Mouse (Mus musculus) A20 (cell line): ENCODE results near the gene Mmp27.

Source experiments
- DNase-seq: peaks from one replicate; pipeline ENCODE4 v3.0.0-alpha.2; 2011; ENCODE audit warnings: low read depth, low spot score

The Mmp27 gene

GRCm38 (mm10) chr9:7571162-7571561 lies at the start of gene Mmp27:
Gene Mmp27 (plus strand): TSS chr9:7571396.
- no peak for DNase-seq

- DNase-seq, result no peak
Observed at GRCm38 (mm10) chr9:7526255-7526940, 44.8 kb upstream of the Mmp27 start.

GRCm38 (mm10) chr9:7542763-7543162 lies 28.4 kb upstream of the Mmp27 start:
- DNase-seq, result no peak

GRCm38 (mm10) chr9:7544923-7545457 lies 26.2 kb upstream of the Mmp27 start:
- DNase-seq, result no peak

GRCm38 (mm10) chr9:7545471-7545870 lies 25.7 kb upstream of the Mmp27 start:
- no peak for DNase-seq

GRCm38 (mm10) chr9:7545920-7546319 lies 25.3 kb upstream of the Mmp27 start:
- DNase-seq, result no peak

- DNase-seq, result no peak
Observed at GRCm38 (mm10) chr9:7551943-7552342, 19.3 kb upstream of the Mmp27 start.

GRCm38 (mm10) chr9:7553536-7553935 lies 17.7 kb upstream of the Mmp27 start:
- no peak for DNase-seq

GRCm38 (mm10) chr9:7554382-7554781 lies 16.8 kb upstream of the Mmp27 start:
- peak; percentile 48 for DNase-seq

GRCm38 (mm10) chr9:7558221-7559017 lies 12.8 kb upstream of the Mmp27 start, which contains the start of gene Mmp8:
Gene Mmp8 (plus strand): TSS chr9:7558456.
- DNase-seq, result peak; percentile 67

- DNase-seq, result no peak
Observed at GRCm38 (mm10) chr9:7560026-7560425, 11.2 kb upstream of the Mmp27 start.

- DNase-seq, result peak; percentile 12
Observed at GRCm38 (mm10) chr9:7567376-7567775, 3.8 kb upstream of the Mmp27 start.

- DNase-seq, result no peak
Observed at GRCm38 (mm10) chr9:7567923-7568322, 3.3 kb upstream of the Mmp27 start.

GRCm38 (mm10) chr9:7570485-7570884 lies 711 bp upstream of the Mmp27 start:
- DNase-seq, result no peak

GRCm38 (mm10) chr9:7572188-7572587 lies 992 bp downstream of the Mmp27 start:
- no peak for DNase-seq

GRCm38 (mm10) chr9:7572663-7573308 lies 1.6 kb downstream of the Mmp27 start:
- no peak for DNase-seq

- no peak for DNase-seq
Observed at GRCm38 (mm10) chr9:7575526-7575925, 4.3 kb downstream of the Mmp27 start.

GRCm38 (mm10) chr9:7577371-7577770 lies 6.2 kb downstream of the Mmp27 start:
- no peak for DNase-seq

GRCm38 (mm10) chr9:7590063-7590462 lies 18.9 kb downstream of the Mmp27 start:
- DNase-seq, result no peak

GRCm38 (mm10) chr9:7593272-7593812 lies 22.1 kb downstream of the Mmp27 start:
- no peak for DNase-seq

- peak; percentile 81 for DNase-seq
Observed at GRCm38 (mm10) chr9:7594816-7595540, 23.8 kb downstream of the Mmp27 start.
